Mouse (Mus musculus) hindbrain, embryonic 11.5 days (tissue): ENCODE data around the gene Sacs. TPM values are rescaled to one million over a fixed set of nuclear protein-coding genes. Genes with fewer than 3 reads are reported as not detected.
A peak's percentile ranks its signal among the peaks of the same experiment; 100 is the strongest.

ENCODE experiments used
- ATAC-seq: fragments of 200-750 bp; cut with Nextera tagmentation; 2 replicates; pipeline ENCODE4 v1.8.0; 2017; ENCODE audit warnings: mild to moderate bottlenecking, moderate TSS enrichment, moderate library complexity; ENCODE audit not compliant: low FRiP score
- DNase-seq: peaks from one replicate; pipeline ENCODE4 v3.0.0-alpha.2; 2015; ENCODE audit warnings: low spot score
- H3K27ac ChIP-seq: fragments of 300-500 bp; sonication (generic); 2 replicates; pipeline ENCODE4 v1.5.1; 2014; ENCODE audit warnings: mild to moderate bottlenecking, low read depth, low read length
- H3K27me3 ChIP-seq: fragments of 300-500 bp; sonication (generic); 2 replicates; pipeline ENCODE4 v1.6.1; 2014; ENCODE audit warnings: mild to moderate bottlenecking, low read length, moderate library complexity, mixed read lengths; ENCODE audit not compliant: control insufficient read depth, insufficient read depth
- H3K36me3 ChIP-seq: fragments of 300-500 bp; sonication (generic); 2 replicates; pipeline ENCODE4 v1.6.1; 2014; ENCODE audit warnings: mild to moderate bottlenecking, low read length, moderate library complexity, mixed read lengths; ENCODE audit not compliant: control insufficient read depth, insufficient read depth
- H3K4me1 ChIP-seq: fragments of 300-500 bp; sonication (generic); replicated peaks from 2 replicates; pipeline ENCODE4 v1.6.1; 2014; ENCODE audit warnings: low read length, mixed read lengths; ENCODE audit not compliant: control insufficient read depth, insufficient read depth
- H3K4me2 ChIP-seq: fragments of 300-500 bp; sonication (generic); replicated peaks from 2 replicates; pipeline ENCODE4 v1.6.1; 2014; ENCODE audit warnings: mild to moderate bottlenecking, low read depth, low read length
- H3K4me3 ChIP-seq: fragments of 300-500 bp; sonication (generic); 2 replicates; pipeline ENCODE4 v1.5.1; 2014; ENCODE audit warnings: low read depth, low read length
- H3K9ac ChIP-seq: fragments of 300-500 bp; sonication (generic); 2 replicates; pipeline ENCODE4 v1.6.1; 2014; ENCODE audit warnings: low read depth, low read length
- H3K9me3 ChIP-seq: fragments of 300-500 bp; sonication (generic); 2 replicates; pipeline ENCODE4 v1.6.1; 2016; ENCODE audit warnings: low read length; ENCODE audit not compliant: control insufficient read depth
- WGBS: fragments of 180-500 bp; shearing (Covaris S2); extraction: QIAGEN DNeasy Blood & Tissue Kit; methylation state at CpG from one replicate; pipeline ENCODE4 v1.1.7; 2014; 5-methylcytosine and 5-hydroxymethylcytosine counted together
- polyA plus RNA-seq: library from polyadenylated mRNA; unstranded; fragments of >200 nt; fragmentation: Nextera tagmentation; extraction: Ambion mirVana; gene quantifications from 2 replicates; pipeline ENCODE4 v1.2.1, GENCODE M21; 2014

The Sacs gene
- polyA plus RNA-seq, 1 experiment from 2014 or later = 8.3 TPM

- Histone ChIP-seq H3K27ac (no peak overlapping the region), H3K9me3 (no peaks in the 10 kb centered on the region), H3K4me1 (no peaks in the 10 kb centered on the region), H3K4me2 (no peak overlapping the region), H3K9ac (no peak overlapping the region), H3K4me3 (no peak overlapping the region), H3K27me3 (no peaks in the 10 kb centered on the region), H3K36me3 (no peaks in the 10 kb centered on the region)
- ATAC-seq = no peak
- WGBS = 77% methylated on average over 9 of the region's 9 CpGs
- no peak for DNase-seq
These were observed 100.5 kb downstream of the Sacs start for GRCm38 (mm10) chr14:61238751-61239150.

DNA sequence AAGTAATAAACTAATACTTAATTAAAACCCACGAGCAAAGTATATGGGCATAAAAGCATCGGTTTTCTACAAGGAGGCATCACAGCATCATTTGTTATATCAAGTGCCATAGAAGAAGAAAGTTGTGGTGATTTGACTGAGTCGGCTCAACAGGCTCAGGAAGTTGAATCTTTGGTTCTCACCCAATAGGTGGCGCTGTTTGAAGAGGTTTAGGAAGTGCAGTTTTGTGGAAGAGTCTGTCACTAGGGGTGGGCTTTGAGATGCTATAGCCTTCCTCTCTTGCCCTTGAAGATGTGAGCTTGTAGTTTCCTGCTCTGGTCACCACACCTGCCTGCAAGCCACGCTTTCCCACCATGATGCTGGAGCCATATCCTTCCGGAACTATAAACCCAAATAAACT lies 104.4 kb downstream of the Sacs start:
- Histone ChIP-seq H3K4me1 (no peaks in the 10 kb centered on the region), H3K27me3 (no peaks in the 10 kb centered on the region), H3K9me3 (no peaks in the 10 kb centered on the region), H3K27ac (no peak overlapping the region), H3K36me3 (no peaks in the 10 kb centered on the region), H3K4me3 (no peak overlapping the region), H3K4me2 (no peak overlapping the region), H3K9ac (no peak overlapping the region)
- ATAC-seq (no peak), DNase-seq (peak; percentile 39)
- 44% methylated on average over 6 of the region's 6 CpGs for WGBS

DNA sequence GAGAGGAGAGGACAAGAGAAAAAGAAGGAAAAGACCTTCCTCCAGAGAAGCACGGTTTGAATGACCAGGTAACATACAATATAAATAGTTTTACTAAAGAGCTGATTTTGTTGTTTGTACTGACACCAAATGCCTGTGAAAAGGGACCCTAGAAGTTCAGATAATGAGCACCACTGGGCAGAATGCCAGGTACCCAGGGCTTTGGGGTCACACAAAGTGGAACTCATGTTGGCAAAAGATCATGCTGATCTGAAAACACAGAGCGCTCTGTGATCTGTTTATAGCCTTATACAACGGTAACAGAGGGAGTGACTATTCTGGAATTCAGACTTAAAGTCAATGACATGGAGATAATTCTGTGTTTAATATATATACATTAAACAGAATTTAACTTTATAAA lies 108.2 kb downstream of the Sacs start:
- no peak overlapping the region for H3K9ac ChIP-seq
- no peaks in the 10 kb centered on the region for H3K4me1 ChIP-seq
- no peak overlapping the region for H3K4me2 ChIP-seq
- no peak overlapping the region for H3K27ac ChIP-seq
- WGBS = 88% methylated on average over 3 of the region's 3 CpGs
- ATAC-seq = no peak
- DNase-seq = no peak
- H3K9me3 ChIP-seq = no peaks in the 10 kb centered on the region
- no peak overlapping the region for H3K4me3 ChIP-seq
- no peaks in the 10 kb centered on the region for H3K27me3 ChIP-seq
- H3K36me3 ChIP-seq = no peaks in the 10 kb centered on the region

DNA sequence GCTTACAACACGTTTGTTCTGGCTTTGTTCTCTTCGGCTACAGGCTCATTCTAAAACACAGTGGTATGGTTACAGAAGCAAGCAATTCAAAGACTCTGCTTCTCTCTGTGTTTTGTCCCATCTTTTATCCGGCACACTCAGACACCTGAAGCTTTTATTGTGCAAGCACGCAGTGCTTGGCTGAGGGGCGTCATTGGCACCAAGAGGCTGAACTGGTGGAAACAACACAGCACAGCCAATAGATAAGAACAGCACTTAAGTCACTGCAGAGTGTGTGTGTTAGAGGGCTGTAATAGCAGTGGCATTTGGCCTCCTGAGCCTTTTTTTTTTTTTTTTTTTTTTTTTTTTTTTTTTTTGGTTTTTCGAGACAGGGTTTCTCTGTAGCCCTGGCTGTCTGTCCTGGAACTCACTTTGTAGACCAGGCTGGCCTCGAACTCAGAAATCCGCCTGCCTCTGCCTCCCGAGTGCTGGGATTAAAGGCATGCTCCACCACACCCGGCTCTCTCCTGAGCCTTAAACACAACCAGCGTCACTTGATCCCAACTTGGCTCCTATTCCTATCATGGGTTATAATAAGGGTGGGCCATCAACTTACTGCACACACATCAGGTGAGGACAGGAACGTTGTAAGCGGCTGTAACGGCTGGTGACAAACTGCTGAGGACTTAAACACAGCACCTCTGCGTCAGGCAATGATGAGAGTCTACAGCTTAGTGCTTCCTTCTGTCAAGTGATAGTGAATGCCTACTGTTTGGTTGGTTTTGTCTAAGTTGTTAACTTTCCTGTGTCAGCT lies 114.5 kb downstream of the Sacs start:
- no peaks in the 10 kb centered on the region for H3K4me1 ChIP-seq
- no peaks in the 10 kb centered on the region for H3K9me3 ChIP-seq
- H3K36me3 ChIP-seq = no peaks in the 10 kb centered on the region
- no peak overlapping the region for H3K27ac ChIP-seq
- H3K4me2 ChIP-seq = no peak overlapping the region
- no peaks in the 10 kb centered on the region for H3K27me3 ChIP-seq
- no peak for ATAC-seq
- no peak overlapping the region for H3K4me3 ChIP-seq
- no peak for DNase-seq
- 90% methylated on average over 15 of the region's 15 CpGs for WGBS
- no peak overlapping the region for H3K9ac ChIP-seq

- H3K27me3 ChIP-seq = no peaks in the 10 kb centered on the region
- ATAC-seq (no peak), DNase-seq (no peak)
- no peak within 1 kb of the TSS for H3K9ac ChIP-seq
- 70% methylated on average over 11 of the region's 11 CpGs for WGBS
- H3K27ac ChIP-seq = no peak within 1 kb of the TSS
- H3K4me1 ChIP-seq = no peaks in the 10 kb centered on the region
- no peak within 1 kb of the TSS for H3K4me3 ChIP-seq
- no peak within 1 kb of the TSS for H3K4me2 ChIP-seq
- no peaks in the 10 kb centered on the region for H3K36me3 ChIP-seq
- H3K9me3 ChIP-seq = no peaks in the 10 kb centered on the region
These were observed 120.1 kb downstream of the Sacs start, which contains the start of gene Sgcg for GRCm38 (mm10) chr14:61258352-61258751. TSS of gene Sgcg (minus strand) at chr14:61258490.

DNA sequence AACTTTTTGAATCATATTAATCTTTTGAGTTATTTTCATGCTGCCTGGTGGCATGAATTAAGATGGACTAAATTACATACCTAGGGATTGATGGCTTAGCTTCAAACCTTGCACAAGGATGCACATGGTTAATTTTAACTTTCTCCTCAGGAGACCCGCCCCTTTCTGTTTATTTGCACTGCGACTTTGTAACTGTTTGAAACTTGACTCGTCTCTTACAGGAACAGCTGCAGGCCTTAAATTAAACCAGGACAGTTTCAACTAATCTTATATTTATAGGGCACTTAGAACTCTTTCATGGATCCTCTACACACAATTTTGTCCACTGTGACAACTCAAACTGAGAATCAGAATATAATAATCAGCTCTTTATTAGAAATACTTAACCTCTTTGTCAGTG lies 120.8 kb downstream of the Sacs start:
- ATAC-seq (no peak), DNase-seq (no peak)
- H3K27ac ChIP-seq = no peak overlapping the region
- H3K4me3 ChIP-seq = no peak overlapping the region
- WGBS = 55% methylated on average over 3 of the region's 3 CpGs
- H3K4me1 ChIP-seq = no peaks in the 10 kb centered on the region
- H3K36me3 ChIP-seq = no peaks in the 10 kb centered on the region
- H3K4me2 ChIP-seq = no peak overlapping the region
- H3K27me3 ChIP-seq = no peaks in the 10 kb centered on the region
- no peaks in the 10 kb centered on the region for H3K9me3 ChIP-seq
- no peak overlapping the region for H3K9ac ChIP-seq

GRCm38 (mm10) chr14:61267908-61268475 lies 129.7 kb downstream of the Sacs start:
- Histone ChIP-seq H3K4me3 (no peak overlapping the region), H3K27me3 (no peaks in the 10 kb centered on the region), H3K9ac (no peak overlapping the region), H3K4me1 (no peaks in the 10 kb centered on the region), H3K27ac (no peak overlapping the region), H3K4me2 (no peak overlapping the region), H3K9me3 (no peaks in the 10 kb centered on the region; the same call in 1 of the 2 replicates), H3K36me3 (no peaks in the 10 kb centered on the region)
- 40% methylated on average over 5 of the region's 5 CpGs for WGBS
- DNase-seq (no peak), ATAC-seq (no peak)

- Histone ChIP-seq H3K4me1 (no peaks in the 10 kb centered on the region), H3K9me3 (no peaks in the 10 kb centered on the region), H3K4me2 (peak overlapping the region; percentile 18), H3K36me3 (no peaks in the 10 kb centered on the region), H3K27ac (no peak overlapping the region), H3K27me3 (peaks cover 16% of the 10 kb centered on the region), H3K9ac (no peak overlapping the region), H3K4me3 (0 out of 2 replicates have a peak overlapping the region, but pooled peaks have one; percentile 8)
- WGBS = 10% methylated on average over 37 of the region's 38 CpGs
- peak; percentile 21 for DNase-seq
- no peak for ATAC-seq
These were observed 136.3 kb downstream of the Sacs start for GRCm38 (mm10) chr14:61274414-61275198.
